Mouse (Mus musculus): ENCODE data around the gene Eif4a1. TPM values are rescaled to one million over a fixed set of nuclear protein-coding genes. Genes with fewer than 3 reads are reported as not detected.

The Eif4a1 gene
- polyA plus RNA-seq, 1 experiment = 403 TPM

GRCm38 (mm10) chr11:69684936-69685335, 12.7 kb upstream of the Eif4a1 start:
- no peak for TF ChIP-seq GATA1 (IDR thresholded peaks at IDR 0.05; ENCODE audit: low read length)

GRCm38 (mm10) chr11:69684128-69684745, 12.0 kb upstream of the Eif4a1 start:
- no peak for TF ChIP-seq GATA1 (IDR thresholded peaks at IDR 0.05; ENCODE audit: low read length)

- no peak for TF ChIP-seq GATA1 (IDR thresholded peaks at IDR 0.05; ENCODE audit: low read length)
Observed at GRCm38 (mm10) chr11:69683576-69683975, 11.4 kb upstream of the Eif4a1 start.

- no peak for TF ChIP-seq GATA1 (IDR thresholded peaks at IDR 0.05; ENCODE audit: low read length)
Observed at GRCm38 (mm10) chr11:69682840-69683533, 10.8 kb upstream of the Eif4a1 start.

- no peak for TF ChIP-seq GATA1 (IDR thresholded peaks at IDR 0.05; ENCODE audit: low read length)
Observed at GRCm38 (mm10) chr11:69682209-69682839, 10.1 kb upstream of the Eif4a1 start.

GRCm38 (mm10) chr11:69681314-69682208, 9.3 kb upstream of the Eif4a1 start, which contains the start of gene Senp3:
Senp3 (minus strand) TSS chr11:69682084.
- TF ChIP-seq GATA1 (IDR thresholded peaks at IDR 0.05; ENCODE audit: low read length) = no peak

GRCm38 (mm10) chr11:69680136-69680855, 8.1 kb upstream of the Eif4a1 start:
- no peak for TF ChIP-seq GATA1 (IDR thresholded peaks at IDR 0.05; ENCODE audit: low read length)

GRCm38 (mm10) chr11:69679144-69679543, 6.9 kb upstream of the Eif4a1 start:
- no peak for TF ChIP-seq GATA1 (IDR thresholded peaks at IDR 0.05; ENCODE audit: low read length)

GRCm38 (mm10) chr11:69671726-69672124, 498 bp downstream of the Eif4a1 start:
- no peak for TF ChIP-seq GATA1 (IDR thresholded peaks at IDR 0.05; ENCODE audit: low read length)

GRCm38 (mm10) chr11:69670786-69671725, 1.2 kb downstream of the Eif4a1 start:
- TF ChIP-seq GATA1 (IDR thresholded peaks at IDR 0.05; ENCODE audit: low read length) = no peak

GRCm38 (mm10) chr11:69666665-69667005, 5.6 kb downstream of the Eif4a1 start:
- no peak for TF ChIP-seq GATA1 (IDR thresholded peaks at IDR 0.05; ENCODE audit: low read length)

- TF ChIP-seq GATA1 (IDR thresholded peaks at IDR 0.05; ENCODE audit: low read length) = no peak
Observed at GRCm38 (mm10) chr11:69665961-69666664, 6.1 kb downstream of the Eif4a1 start, which contains the start of gene Cd68. Cd68 (minus strand) TSS chr11:69666153.

- TF ChIP-seq GATA1 (IDR thresholded peaks at IDR 0.05; ENCODE audit: low read length) = no peak
Observed at GRCm38 (mm10) chr11:69665457-69665960, 6.7 kb downstream of the Eif4a1 start.

Data from G1E-ER4 (cell line).